Mouse (Mus musculus) erythroid progenitor cell, adult 5-6 weeks (primary cell): Measurements from ENCODE around the gene Serpinb8. TPM values are rescaled to one million over a fixed set of nuclear protein-coding genes. Genes with fewer than 3 reads are reported as not detected.

Source experiments
- ATAC-seq: replicated peaks from 2 replicates; pipeline ENCODE4 v1.8.0; 2016; ENCODE audit warnings: moderate number of reproducible peaks, mild to moderate bottlenecking, moderate TSS enrichment, inconsistent platforms; ENCODE audit not compliant: poor library complexity, low FRiP score, severe bottlenecking
- total RNA-seq, 2 experiments: library from RNA; stranded (forward) in 1 of 2; stranded (reverse) in 1 of 2; fragments of 150-400 nt in 1 of 2; fragments of 186-747, 209-891 nt in 1 of 2; gene quantifications; 2 replicates each; pipeline versions ENCODE4 v1.2.3 to v1.2.4; 2015 to 2017; ENCODE audit warnings: low replicate concordance in 2 of 2

Gene Serpinb8
- total RNA-seq, 2 experiments from 2014 or later = not detected

- no peak for ATAC-seq
Observed at GRCm38 (mm10) chr1:107638459-107638858, 48.7 kb downstream of the Serpinb8 start.

GRCm38 (mm10) chr1:107642457-107643118 is 52.8 kb downstream of the Serpinb8 start:
- no peak for ATAC-seq

DNA sequence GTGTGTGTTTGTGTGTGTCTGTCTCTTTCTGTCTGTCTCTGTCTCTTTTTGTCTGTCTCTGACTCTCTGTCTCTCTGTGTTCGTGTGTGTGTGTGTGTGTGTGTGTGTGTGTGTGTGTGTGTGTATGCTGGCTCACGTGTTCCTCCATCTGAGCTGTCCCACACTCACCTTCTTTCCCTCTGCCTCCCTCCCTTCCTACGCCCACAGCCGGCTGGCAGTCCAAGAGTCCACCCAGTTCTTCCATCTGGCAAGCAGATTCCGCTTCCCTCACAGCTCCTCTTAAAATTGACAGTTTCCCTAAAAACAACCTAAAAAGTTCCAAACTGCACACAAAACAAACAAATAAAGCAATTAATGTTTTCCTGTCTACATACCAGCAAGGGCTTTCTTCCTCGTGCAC is 55.3 kb downstream of the Serpinb8 start:
- no peak for ATAC-seq

DNA sequence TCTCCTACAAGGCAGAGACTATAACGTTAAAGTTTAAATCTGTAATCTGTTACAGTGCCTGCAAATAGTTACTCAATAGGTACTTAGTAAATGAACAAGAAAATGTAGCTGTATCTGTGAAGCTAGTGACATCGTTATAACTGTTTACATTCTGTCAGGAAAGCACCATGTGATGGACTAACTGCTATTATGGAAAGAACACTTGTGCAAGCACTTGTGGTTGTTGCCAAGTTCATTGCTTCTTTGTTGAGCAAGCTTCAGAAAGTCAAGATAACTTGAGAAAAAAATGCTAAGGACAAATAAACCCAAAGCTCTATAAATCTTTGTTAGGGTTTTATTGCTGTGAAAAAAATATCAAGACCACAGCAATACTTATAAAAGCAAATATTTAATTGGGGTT is 67.9 kb downstream of the Serpinb8 start:
- no peak for ATAC-seq

Other genes starting within 250 kb of the Serpinb8 start
- gene Serpinb11, start 228.8 kb upstream of the Serpinb8 start, total RNA-seq (2015; ENCODE audit: low replicate concordance) = not detected in 2 replicates
- not detected in 2 replicates for gene Serpinb11, start 228.8 kb upstream of the Serpinb8 start, total RNA-seq (2017; ENCODE audit: low replicate concordance)
- gene Serpinb7, start 190.4 kb upstream of the Serpinb8 start, total RNA-seq (2015; ENCODE audit: low replicate concordance) = not detected in 2 replicates
- not detected in 2 replicates for gene Serpinb7, start 190.4 kb upstream of the Serpinb8 start, total RNA-seq (2017; ENCODE audit: low replicate concordance)
- 2.5 TPM in 1 of 2 replicates, not detected in the other for gene Serpinb2, start 78.6 kb upstream of the Serpinb8 start, total RNA-seq (2015; ENCODE audit: low replicate concordance)
- gene Serpinb2, start 78.6 kb upstream of the Serpinb8 start, total RNA-seq (2017; ENCODE audit: low replicate concordance) = 0.39 TPM in 1 of 2 replicates, not detected in the other